7 mouse cellular contexts compared by ENCODE assay signal in genomic region chr2:154569836-154570286, GRCm38 (mm10). TPM values are rescaled to one million over a fixed set of nuclear protein-coding genes. Genes with fewer than 3 reads are reported as not detected.
DNase-seq lines count a peak whose midpoint lies in the region; ATAC-seq and TF ChIP-seq lines count a peak whose summit lies in the region.

Gene E2f1, minus strand, starts transcription at chr2:154569892.

- peak within 1 kb of the TSS; percentile 80 for H3K9ac ChIP-seq in embryonic facial prominence, embryonic 12.5 days
- peak within 1 kb of the TSS; percentile 27 for H3K9ac ChIP-seq in heart, adult 2 months (ENCODE audit: low read depth, low read length)
- H3K9ac ChIP-seq in limb, embryonic 13.5 days, result peak within 1 kb of the TSS; percentile 84
- H3K9ac ChIP-seq in midbrain, embryonic 16.5 days (ENCODE audit: low read depth, low read length), result peak within 1 kb of the TSS; percentile 68

- no peak for TF ChIP-seq POLR2A in heart, adult 2 months (IDR thresholded peaks at IDR 0.05; ENCODE audit: insufficient read depth, low read depth, low read length)

- no peaks in the 10 kb centered on the region for H3K79me2 ChIP-seq in heart, adult 2 months (replicated peaks; ENCODE audit: control insufficient read depth, insufficient read depth, low read length)

- intact Hi-C loops in heart, adult 2 months (cut with DNase I), result loop anchor here (2.0 kb wide), 1 partner anchor 33 kb away; the partner anchor contains the start of gene Pxmp4

- ATAC-seq in embryonic facial prominence, embryonic 12.5 days (ENCODE audit: insufficient number of reproducible peaks, insufficient read depth, low FRiP score, low TSS enrichment), result peak; percentile 96
- peak; percentile 97 for ATAC-seq in limb, embryonic 13.5 days (ENCODE audit: low FRiP score, low read depth)
- peak; percentile 98 for ATAC-seq in midbrain, embryonic 16.5 days

- WGBS in embryonic facial prominence, embryonic 12.5 days, result under 1% methylated on average over 37 of the region's 44 CpGs
- WGBS in heart, adult 2 months, result 0% methylated on average over 38 of the region's 44 CpGs
- WGBS in limb, embryonic 13.5 days, result 0% methylated on average over 43 of the region's 44 CpGs
- 0% methylated on average over 44 of the region's 44 CpGs for WGBS in midbrain, embryonic 16.5 days

- peaks cover 31% of the 10 kb centered on the region for H3K4me1 ChIP-seq in embryonic facial prominence, embryonic 12.5 days
- H3K4me1 ChIP-seq in heart, adult 2 months (ENCODE audit: control insufficient read depth, insufficient read depth, low read length), result no peaks in the 10 kb centered on the region
- H3K4me1 ChIP-seq in limb, embryonic 13.5 days, result peaks cover 61% of the 10 kb centered on the region
- peaks cover 10% of the 10 kb centered on the region; the same call in 1 of the 2 replicates for H3K4me1 ChIP-seq in midbrain, embryonic 16.5 days (ENCODE audit: control insufficient read depth, insufficient read depth, low read length)

- peak; percentile 42 for TF ChIP-seq CTCF in heart, adult 2 months (IDR thresholded peaks at IDR 0.05)

- no peak for TF ChIP-seq EP300 in heart, adult 2 months (IDR thresholded peaks at IDR 0.05; ENCODE audit: insufficient read depth, low read depth, low read length)

- peak within 1 kb of the TSS; percentile 88 for H3K27ac ChIP-seq in embryonic facial prominence, embryonic 12.5 days
- H3K27ac ChIP-seq in heart, adult 2 months, result peak within 1 kb of the TSS; percentile 31
- H3K27ac ChIP-seq in limb, embryonic 13.5 days, result peak within 1 kb of the TSS; percentile 85
- peak within 1 kb of the TSS; percentile 13; the same call in 1 of the 2 replicates for H3K27ac ChIP-seq in midbrain, embryonic 16.5 days (ENCODE audit: low read length)

- H3K36me3 ChIP-seq in embryonic facial prominence, embryonic 12.5 days, result no peaks in the 10 kb centered on the region
- no peaks in the 10 kb centered on the region for H3K36me3 ChIP-seq in heart, adult 2 months (ENCODE audit: control insufficient read depth, insufficient read depth, low read length)
- H3K36me3 ChIP-seq in limb, embryonic 13.5 days, result no peaks in the 10 kb centered on the region
- no peaks in the 10 kb centered on the region for H3K36me3 ChIP-seq in midbrain, embryonic 16.5 days (ENCODE audit: control insufficient read depth, insufficient read depth, low read length)

- H3K9me3 ChIP-seq in embryonic facial prominence, embryonic 12.5 days, result no peaks in the 10 kb centered on the region
- no peaks in the 10 kb centered on the region for H3K9me3 ChIP-seq in limb, embryonic 13.5 days
- no peaks in the 10 kb centered on the region for H3K9me3 ChIP-seq in midbrain, embryonic 16.5 days (replicated peaks; ENCODE audit: control insufficient read depth, low read length, poor library complexity, severe bottlenecking)

- no peaks in the 10 kb centered on the region for H3K27me3 ChIP-seq in embryonic facial prominence, embryonic 12.5 days
- no peaks in the 10 kb centered on the region for H3K27me3 ChIP-seq in heart, adult 2 months (ENCODE audit: control insufficient read depth, insufficient read depth, low read length)
- H3K27me3 ChIP-seq in limb, embryonic 13.5 days, result no peaks in the 10 kb centered on the region
- H3K27me3 ChIP-seq in midbrain, embryonic 16.5 days (ENCODE audit: control insufficient read depth, insufficient read depth, low read depth, low read length), result no peaks in the 10 kb centered on the region

- peak within 1 kb of the TSS; percentile 86 for H3K4me2 ChIP-seq in embryonic facial prominence, embryonic 12.5 days (replicated peaks)
- H3K4me2 ChIP-seq in limb, embryonic 13.5 days (replicated peaks), result peak within 1 kb of the TSS; percentile 87
- peak within 1 kb of the TSS; percentile 98 for H3K4me2 ChIP-seq in midbrain, embryonic 16.5 days (ENCODE audit: low read length)

- DNase-seq in adrenal gland, postnatal 25 days, result peak; percentile 98
- peak; percentile 94 to 96 for DNase-seq in heart, adult 2 months
- DNase-seq in kidney, adult 8-10 months, result peak; percentile 91 to 92
- peak; percentile 89 to 97 for DNase-seq in spleen, postnatal 10 days (ENCODE audit: low spot score in 2 of 2)

- H3K4me3 ChIP-seq in embryonic facial prominence, embryonic 12.5 days, result peak within 1 kb of the TSS; percentile 87
- peak within 1 kb of the TSS; percentile 65 for H3K4me3 ChIP-seq in heart, adult 2 months
- peak within 1 kb of the TSS; percentile 79 for H3K4me3 ChIP-seq in limb, embryonic 13.5 days
- H3K4me3 ChIP-seq in midbrain, embryonic 16.5 days (ENCODE audit: low read depth, low read length), result peak within 1 kb of the TSS; percentile 71

RNA-seq across cellular contexts. Expression of gene E2f1, which starts in this region (rescaled TPM):
- 11.2 and 13.2 TPM in 2 replicates for total RNA-seq in adrenal gland, postnatal 25 days (2021)
- polyA plus RNA-seq in embryonic facial prominence, embryonic 12.5 days (2016; fragmentation: Nextera tagmentation; extraction: Ambion mirVana), result 25.9 and 26.3 TPM in 2 replicates
- under 1 TPM; 0.39 to 0.70 TPM for total RNA-seq in heart, adult 2 months (2021)
- polyA plus RNA-seq in heart, adult 2 months (2012; rRNA removed), result 1.1 and 1.2 TPM in 2 replicates
- polyA plus RNA-seq in limb, embryonic 13.5 days (2015; fragmentation: Nextera tagmentation; extraction: Ambion mirVana), result 20.1 and 20.8 TPM in 2 replicates
- polyA plus RNA-seq in midbrain, embryonic 16.5 days (2015; fragmentation: Nextera tagmentation; extraction: Ambion mirVana), result 3.2 and 4.2 TPM in 2 replicates

Comparison
In these comparisons a context has a peak if more than half of its experiments do, and no peak if none do; other contexts are left out.
1. Peak in every context shown above with its lines: DNase-seq, ATAC-seq, H3K4me3 ChIP-seq and H3K27ac ChIP-seq.
2. H3K27ac ChIP-seq: peak in every context shown above with its lines; median percentile 88 in embryonic facial prominence, embryonic 12.5 days; 85 in limb, embryonic 13.5 days; 31 in heart, adult 2 months; 13 in midbrain, embryonic 16.5 days.
3. H3K9ac ChIP-seq: peak in every context shown above with its lines; median percentile 84 in limb, embryonic 13.5 days; 80 in embryonic facial prominence, embryonic 12.5 days; 68 in midbrain, embryonic 16.5 days; 27 in heart, adult 2 months.